Mouse (Mus musculus): ENCODE measurements around the gene Sgms2.

- TF ChIP-seq EP300 (IDR thresholded peaks at IDR 0.05; ENCODE audit: low read depth) (no peak), CTCF (IDR thresholded peaks at IDR 0.05; ENCODE audit: low read depth) (peak; percentile 64)
Observed at GRCm38 (mm10) chr3:131524779-131525178, 33.6 kb upstream of the Sgms2 start.

Measured in liver, postnatal 0 days (tissue).